Mouse (Mus musculus) adrenal gland, postnatal 10 days (tissue): ENCODE data around the gene Lmbrd2. TPM values are rescaled to one million over a fixed set of nuclear protein-coding genes. Genes with fewer than 3 reads are reported as not detected.
"Not testable (repeated sequence)": the region's sequence is repeated elsewhere in the genome, so short reads cannot be mapped to it uniquely, and the experiment has no call there.

Source experiments
- DNase-seq: peaks from one replicate; pipeline ENCODE4 v3.0.0; 2021; ENCODE audit warnings: mixed read lengths
- total RNA-seq, 2 experiments: library from RNA; stranded (reverse); gene quantifications; 2 replicates each; pipeline ENCODE4 v1.2.3; 2021

Lmbrd2 gene
- total RNA-seq, 2 experiments from 2014 or later: 19.2 to 22.5 TPM

DNA sequence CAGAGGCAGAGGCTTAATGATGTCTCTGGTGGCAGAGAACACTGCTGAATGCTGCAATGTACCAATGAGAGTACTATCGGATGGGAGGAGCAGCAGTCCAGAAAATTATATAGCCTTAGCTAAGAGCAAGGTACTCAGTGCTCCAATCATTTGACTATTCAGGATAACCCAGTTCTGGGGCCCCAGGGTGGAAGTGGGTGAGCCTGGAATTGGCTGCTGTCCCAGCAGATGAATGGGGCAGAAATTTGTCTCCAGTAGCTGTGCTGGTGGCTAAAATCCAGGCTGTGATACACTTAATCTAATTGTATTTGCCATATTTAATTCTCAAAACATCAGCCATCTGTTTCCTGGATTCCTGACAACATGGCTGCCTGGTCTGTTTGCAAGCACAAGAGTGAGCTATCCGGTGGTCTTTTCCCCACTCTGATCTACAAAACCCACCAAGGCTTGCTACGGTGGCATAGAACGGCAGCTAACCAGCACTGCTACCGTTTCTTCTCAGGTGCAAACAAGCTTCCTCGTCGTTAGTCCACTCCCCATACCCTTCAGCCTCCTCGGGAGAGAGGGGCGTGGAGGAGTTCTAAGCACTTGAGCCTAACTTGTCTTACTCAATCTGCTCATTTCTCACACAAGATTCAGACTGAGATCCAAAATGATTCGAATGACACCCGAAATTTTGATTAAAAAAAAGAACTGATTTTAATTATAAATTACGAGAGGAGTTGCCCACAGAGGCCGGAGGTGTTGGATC is 7.5 kb upstream of the Lmbrd2 start:
- DNase-seq: no peak

DNA sequence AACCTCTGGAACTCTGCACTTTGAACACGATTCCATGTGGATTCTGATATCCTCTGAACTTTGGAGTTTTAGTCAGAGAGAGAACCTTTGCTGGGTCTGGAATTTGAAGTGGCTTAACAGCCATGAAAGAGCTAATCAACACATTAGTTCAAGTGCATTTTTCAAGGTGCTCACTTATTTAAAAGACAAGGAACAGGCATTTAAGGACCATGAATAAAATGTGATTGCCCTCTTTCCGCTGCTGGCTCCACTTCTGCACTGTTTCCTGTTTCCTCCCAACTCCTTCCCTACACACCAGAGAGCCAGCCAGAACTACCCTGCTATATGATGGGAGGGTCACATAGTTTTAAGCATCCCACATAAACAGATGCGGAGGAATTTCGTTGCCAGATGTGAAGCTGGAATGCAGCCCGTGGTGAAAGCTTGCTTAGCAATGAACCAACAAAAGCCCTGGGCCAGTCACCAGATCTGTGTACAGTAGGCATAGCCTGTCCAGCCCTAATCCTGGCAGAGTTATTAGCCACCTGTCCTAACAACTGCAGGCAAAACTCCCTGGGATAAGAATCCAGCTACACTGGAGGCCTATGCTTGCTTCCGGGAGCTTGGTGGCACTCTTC is 5.4 kb upstream of the Lmbrd2 start:
- no peak for DNase-seq

DNA sequence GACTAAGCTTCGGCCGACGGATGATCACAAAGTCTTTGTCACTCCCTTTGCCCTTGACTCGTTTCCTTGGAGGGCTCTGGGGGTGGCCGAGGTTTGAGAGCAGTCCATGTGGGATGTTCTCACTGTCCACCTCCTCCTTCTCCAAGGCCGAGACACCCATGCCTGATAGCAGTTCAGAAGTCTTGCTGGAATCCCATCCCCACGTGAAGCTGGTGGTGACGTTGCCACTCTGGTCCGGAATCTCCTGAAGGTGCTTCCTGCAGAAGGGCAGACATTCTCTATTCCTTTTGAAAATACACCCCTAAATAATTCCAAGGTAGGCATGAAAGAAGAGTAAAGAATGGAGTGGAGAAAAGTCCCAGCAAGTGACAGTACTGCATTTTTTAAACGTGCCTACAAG is 903 bp upstream of the Lmbrd2 start:
- DNase-seq: no peak

GRCm38 (mm10) chr15:9140684-9141171 is 378 bp downstream of the Lmbrd2 start:
- no peak for DNase-seq

DNA sequence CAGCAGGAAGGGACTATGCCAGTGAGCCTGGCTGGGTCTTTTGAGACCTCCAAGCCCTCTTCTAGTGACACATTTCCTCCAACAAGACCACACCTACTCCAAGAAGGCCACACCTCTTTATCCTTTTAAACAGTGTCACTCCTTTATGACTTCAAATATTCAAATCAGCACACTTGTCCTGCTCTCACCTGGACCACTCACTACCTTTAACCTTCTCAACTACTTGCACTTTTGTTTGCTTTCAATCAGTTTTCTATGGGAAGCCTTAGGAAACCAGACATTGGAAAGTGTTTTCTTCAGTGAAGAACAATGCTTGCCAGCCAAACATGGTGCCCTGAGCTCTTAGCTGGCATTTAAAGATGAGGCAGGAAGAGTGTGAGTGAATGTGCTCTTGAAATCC is 15.0 kb downstream of the Lmbrd2 start, which contains the start of gene Skp2:
Gene Skp2 (minus strand): TSS at position 101 of the 400 bp plus-strand sequence.
- DNase-seq: no peak

DNA sequence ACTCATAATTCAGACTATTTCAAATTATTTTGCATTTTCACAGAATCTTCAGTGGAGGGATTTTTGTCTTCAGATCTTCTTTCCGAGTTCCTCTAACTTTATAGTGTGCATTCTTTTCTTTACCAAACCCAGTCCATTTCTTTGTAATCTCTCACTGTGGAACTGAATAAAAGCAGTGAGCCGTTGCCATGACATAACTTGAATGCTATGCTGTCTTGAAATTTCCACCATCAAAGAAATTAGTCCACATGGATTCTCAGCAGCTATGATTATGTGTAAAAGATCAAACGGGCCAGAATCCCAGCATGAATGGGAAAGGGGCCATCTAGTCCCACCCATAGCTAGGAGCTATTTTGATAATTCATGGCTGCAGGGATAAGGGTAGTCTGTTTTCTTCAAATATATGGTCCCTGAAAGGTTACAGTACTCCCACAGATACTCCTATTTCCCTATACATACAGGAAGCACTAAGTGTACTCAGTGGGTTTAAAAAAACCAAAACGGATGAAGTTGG is 22.3 kb downstream of the Lmbrd2 start:
- DNase-seq: no peak

GRCm38 (mm10) chr15:9164125-9164524 is 23.8 kb downstream of the Lmbrd2 start:
- DNase-seq: no peak

DNA sequence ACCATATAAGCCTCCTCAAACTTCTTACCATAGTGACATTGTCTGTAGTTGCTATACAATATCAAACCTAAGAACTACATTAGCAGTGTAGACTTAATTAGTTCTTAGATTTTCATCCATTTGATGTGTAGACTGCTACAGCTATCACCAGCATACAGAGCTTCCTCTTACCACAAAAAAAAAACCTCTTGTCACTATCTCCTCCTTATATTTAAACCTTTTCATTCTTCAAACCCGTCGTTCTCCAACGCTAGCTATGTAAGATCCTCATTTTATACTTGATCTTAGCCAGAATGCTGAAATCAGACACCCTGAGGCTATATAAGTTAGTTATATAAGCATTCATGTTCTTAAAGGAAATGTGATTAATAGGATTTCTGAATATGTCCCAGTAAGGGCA is 36.7 kb downstream of the Lmbrd2 start:
- DNase-seq: no peak

- no peak for DNase-seq
These were observed 43.6 kb downstream of the Lmbrd2 start for GRCm38 (mm10) chr15:9183995-9184394.

DNA sequence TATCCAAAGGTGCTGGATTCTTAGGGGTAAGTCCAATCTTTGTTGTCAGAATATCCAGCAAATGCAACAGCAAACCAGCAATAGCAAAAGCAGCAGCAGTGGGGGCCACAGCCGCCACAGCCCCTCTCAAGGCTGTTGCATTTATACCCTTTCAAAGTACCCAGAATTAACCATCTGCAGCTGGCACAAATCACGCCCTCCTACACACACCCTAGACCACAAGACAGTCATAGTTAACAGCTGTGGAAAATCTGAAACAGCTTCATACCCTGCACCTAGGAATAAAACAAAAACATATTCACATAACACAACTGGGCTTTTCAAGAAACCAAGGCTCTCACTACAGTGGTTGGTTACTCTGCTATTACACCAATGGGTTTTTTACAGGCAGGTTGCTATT is 49.4 kb downstream of the Lmbrd2 start:
- no peak for DNase-seq

- not testable (repeated sequence) for DNase-seq
These were observed 52.3 kb downstream of the Lmbrd2 start for GRCm38 (mm10) chr15:9192685-9193084.

DNA sequence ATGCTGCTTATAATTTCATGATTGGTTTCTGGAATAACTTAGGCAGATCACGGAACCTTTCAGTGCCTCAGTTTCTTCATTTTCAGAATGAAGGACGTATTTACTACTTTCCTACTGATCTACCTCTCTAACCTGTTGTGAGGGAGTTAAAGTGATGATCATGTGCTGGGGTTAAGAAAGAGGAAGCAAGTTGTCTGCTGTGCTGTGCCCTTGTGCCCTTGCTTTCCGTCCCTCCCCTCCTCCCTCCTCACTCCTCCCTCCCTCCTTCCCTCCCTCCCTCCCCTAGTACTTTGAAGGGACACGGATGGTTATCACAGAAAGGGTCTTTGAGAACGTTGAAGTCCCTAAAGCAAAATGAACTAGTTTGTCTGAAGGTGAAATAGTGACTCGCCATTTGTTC is 58.1 kb downstream of the Lmbrd2 start:
- DNase-seq: no peak

DNA sequence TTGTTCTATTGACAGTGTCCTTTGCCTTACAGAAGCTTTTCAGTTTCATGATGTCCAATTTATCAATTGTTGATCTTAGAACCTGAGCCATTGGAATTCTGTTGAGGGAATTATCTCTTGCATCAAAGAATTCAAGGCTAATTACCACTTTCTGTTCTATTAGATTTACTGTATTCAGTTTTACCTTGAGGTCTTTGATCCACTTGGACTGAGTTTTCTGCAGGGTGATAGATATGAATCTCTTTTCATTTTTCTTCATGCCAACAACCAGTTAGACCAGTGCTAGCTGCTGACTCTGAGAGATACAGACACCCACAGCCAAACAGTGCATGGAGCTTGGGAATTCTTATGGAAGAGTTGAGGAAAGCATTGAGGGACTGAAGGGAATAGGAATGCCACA is 71.5 kb downstream of the Lmbrd2 start:
- no peak for DNase-seq

DNA sequence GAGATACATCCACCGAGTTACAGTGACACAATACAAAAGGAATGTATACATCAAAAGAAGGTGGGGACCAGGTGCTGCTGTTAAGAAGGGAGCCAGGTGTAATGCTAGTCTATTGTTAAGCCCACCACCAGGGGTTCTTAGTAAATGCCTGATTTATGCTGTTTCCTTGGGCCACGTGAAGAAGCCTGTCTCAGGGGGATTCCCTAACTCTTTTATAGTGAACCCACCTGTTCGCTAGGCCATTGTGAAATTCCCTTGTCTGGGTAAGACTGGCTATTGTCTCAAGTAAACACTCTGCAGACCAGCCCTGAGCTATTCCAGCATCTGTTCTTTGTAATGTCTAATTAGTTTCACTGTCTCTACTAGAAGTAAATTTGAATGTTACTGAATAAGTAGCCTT is 72.7 kb downstream of the Lmbrd2 start:
- DNase-seq: not testable (repeated sequence)

- not testable (repeated sequence) for DNase-seq
These were observed 73.1 kb downstream of the Lmbrd2 start for GRCm38 (mm10) chr15:9213431-9213830.

DNA sequence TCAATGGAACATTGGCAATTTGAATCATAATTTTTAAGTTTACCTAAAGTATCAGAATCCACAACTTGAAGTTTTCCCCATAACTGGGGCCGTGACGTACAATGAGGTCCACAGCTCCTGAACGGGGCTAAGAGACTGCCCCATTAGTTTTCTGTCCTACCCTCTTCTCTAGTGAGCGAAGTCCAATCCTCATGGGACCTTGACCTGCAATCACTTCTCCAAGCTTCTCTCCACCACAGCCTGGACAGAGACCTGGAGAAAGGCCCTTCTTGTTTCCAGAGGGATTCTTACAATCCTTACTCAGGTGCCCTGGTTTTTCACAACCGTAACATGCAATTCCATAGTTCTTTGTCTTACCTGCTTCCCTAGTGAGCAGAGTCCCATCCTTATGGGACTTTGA is 76.1 kb downstream of the Lmbrd2 start:
- no peak for DNase-seq

- not testable (repeated sequence) for DNase-seq
These were observed 90.6 kb downstream of the Lmbrd2 start for GRCm38 (mm10) chr15:9230917-9231316.

GRCm38 (mm10) chr15:9246345-9246744 is 106.0 kb downstream of the Lmbrd2 start:
- DNase-seq: no peak

Other genes with a start within 250 kb of the Lmbrd2 start
- under 1 TPM; 0.18 to 0.21 TPM for gene Ranbp3l, start 172.6 kb upstream of the Lmbrd2 start, total RNA-seq
- gene Nadk2, start 69.3 kb upstream of the Lmbrd2 start, total RNA-seq: 10 to 100 TPM; 74.0 to 74.3 TPM
- 1 to 10 TPM; 6.0 to 8.0 TPM for gene Skp2, start 14.9 kb downstream of the Lmbrd2 start, total RNA-seq
- gene Ugt3a1, start 136.3 kb downstream of the Lmbrd2 start, total RNA-seq: 1 to 10 TPM; 2.2 to 3.9 TPM
- gene Ugt3a2, start 195.0 kb downstream of the Lmbrd2 start, total RNA-seq: 1 to 10 TPM; 4.5 to 8.9 TPM